Mouse (Mus musculus): ENCODE measurements around the gene Nod2.

The Nod2 gene

GRCm38 (mm10) chr8:88646837-88647778 lies at the start of gene Nod2:
Nod2 (plus strand) TSS chr8:88647315.
- DNase-seq (ENCODE audit: low spot score in 2 of 2): no peak

GRCm38 (mm10) chr8:88598578-88598977 lies 48.5 kb upstream of the Nod2 start:
- DNase-seq (ENCODE audit: low spot score in 2 of 2): no peak

GRCm38 (mm10) chr8:88599491-88599890 lies 47.6 kb upstream of the Nod2 start:
- no peak for DNase-seq (ENCODE audit: low spot score in 2 of 2)

GRCm38 (mm10) chr8:88603446-88603989 lies 43.6 kb upstream of the Nod2 start:
- DNase-seq (ENCODE audit: low spot score in 2 of 2): no peak

GRCm38 (mm10) chr8:88604065-88605038 lies 42.8 kb upstream of the Nod2 start:
- peak in 1 of 2 experiments; percentile 14 for DNase-seq (ENCODE audit: low spot score in 2 of 2)

- no peak for DNase-seq (ENCODE audit: low spot score in 2 of 2)
Observed at GRCm38 (mm10) chr8:88605361-88606040, 41.6 kb upstream of the Nod2 start.

GRCm38 (mm10) chr8:88609036-88609435 lies 38.1 kb upstream of the Nod2 start:
- no peak for DNase-seq (ENCODE audit: low spot score in 2 of 2)

- DNase-seq (ENCODE audit: low spot score in 2 of 2): no peak
Observed at GRCm38 (mm10) chr8:88610271-88610670, 36.8 kb upstream of the Nod2 start.

- DNase-seq (ENCODE audit: low spot score in 2 of 2): no peak
Observed at GRCm38 (mm10) chr8:88614981-88615380, 32.1 kb upstream of the Nod2 start.

- no peak for DNase-seq (ENCODE audit: low spot score in 2 of 2)
Observed at GRCm38 (mm10) chr8:88618612-88619011, 28.5 kb upstream of the Nod2 start.

GRCm38 (mm10) chr8:88619513-88619912 lies 27.6 kb upstream of the Nod2 start:
- no peak for DNase-seq (ENCODE audit: low spot score in 2 of 2)

GRCm38 (mm10) chr8:88620931-88621330 lies 26.2 kb upstream of the Nod2 start:
- no peak for DNase-seq (ENCODE audit: low spot score in 2 of 2)

GRCm38 (mm10) chr8:88621408-88621807 lies 25.7 kb upstream of the Nod2 start:
- peak; percentile 53 to 62 for DNase-seq (ENCODE audit: low spot score in 2 of 2)

- DNase-seq (ENCODE audit: low spot score in 2 of 2): no peak
Observed at GRCm38 (mm10) chr8:88623351-88623750, 23.8 kb upstream of the Nod2 start.

- DNase-seq (ENCODE audit: low spot score in 2 of 2): no peak
Observed at GRCm38 (mm10) chr8:88624276-88624675, 22.8 kb upstream of the Nod2 start.

GRCm38 (mm10) chr8:88626433-88626832 lies 20.7 kb upstream of the Nod2 start:
- DNase-seq (ENCODE audit: low spot score in 2 of 2): no peak

- no peak for DNase-seq (ENCODE audit: low spot score in 2 of 2)
Observed at GRCm38 (mm10) chr8:88626940-88627264, 20.2 kb upstream of the Nod2 start.

- DNase-seq (ENCODE audit: low spot score in 2 of 2): peak; percentile 70 to 74
Observed at GRCm38 (mm10) chr8:88627265-88627991, 19.7 kb upstream of the Nod2 start.

- peak in 1 of 2 experiments; percentile 61 for DNase-seq (ENCODE audit: low spot score in 2 of 2)
Observed at GRCm38 (mm10) chr8:88628001-88628774, 18.9 kb upstream of the Nod2 start.

- no peak for DNase-seq (ENCODE audit: low spot score in 2 of 2)
Observed at GRCm38 (mm10) chr8:88630225-88630624, 16.9 kb upstream of the Nod2 start.
